Mouse (Mus musculus): Measurements from ENCODE around the gene Fndc9.

GRCm38 (mm10) chr11:46286803-46287202, 51.5 kb downstream of the Fndc9 start:
- TF ChIP-seq ZNF384 (IDR thresholded peaks at IDR 0.05; ENCODE audit: low read depth, low read length) (no peak), HCFC1 (IDR thresholded peaks at IDR 0.05; ENCODE audit: borderline replicate concordance, insufficient read depth, low read length) (no peak), CHD2 (IDR thresholded peaks at IDR 0.05; ENCODE audit: low read depth, low read length) (no peak)
